Mouse (Mus musculus) ES-Bruce4 (cell line): ENCODE measurements around the gene Fam114a1.

ENCODE experiments used
- CTCF ChIP-seq: IDR thresholded peaks from one replicate; pipeline ENCODE4 v1.8.1; 2011; ENCODE audit warnings: low read depth, low read length
- POLR2A ChIP-seq: IDR thresholded peaks from one replicate; pipeline ENCODE4 v1.8.1; 2011; ENCODE audit warnings: low read length; ENCODE audit not compliant: insufficient read depth

DNA sequence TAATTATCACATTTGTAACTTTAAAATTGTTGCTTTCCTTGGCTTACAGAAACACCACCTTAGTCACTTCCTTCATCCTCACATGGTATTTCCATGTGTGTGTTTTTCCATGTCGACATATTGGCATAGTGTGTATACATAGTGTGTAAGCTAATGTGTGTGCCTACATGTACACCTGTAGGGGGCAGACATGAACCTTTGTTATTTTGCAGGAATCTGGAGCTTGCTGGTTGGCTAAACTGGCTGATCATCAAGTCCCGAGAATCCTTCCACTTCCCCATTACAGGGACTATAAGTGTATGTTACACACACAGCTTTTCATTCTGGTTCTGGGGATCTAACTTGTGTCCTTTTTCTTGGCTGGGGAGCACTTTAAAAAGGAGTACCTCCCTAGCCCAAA, 106.2 kb downstream of the Fam114a1 start:
- TF ChIP-seq POLR2A (no peak), CTCF (no peak)
